Mouse (Mus musculus) heart, embryonic 13.5 days (tissue): ENCODE data around the gene Adck1. TPM values are rescaled to one million over a fixed set of nuclear protein-coding genes. Genes with fewer than 3 reads are reported as not detected.
"Not testable (repeated sequence)": the region's sequence is repeated elsewhere in the genome, so short reads cannot be mapped to it uniquely, and the experiment has no call there.

ENCODE experiments used
- ATAC-seq: fragments of 200-750 bp; cut with Nextera tagmentation; 2 replicates; pipeline ENCODE4 v1.8.0; 2017; ENCODE audit warnings: moderate TSS enrichment; ENCODE audit not compliant: insufficient number of reproducible peaks, low FRiP score, low TSS enrichment; ENCODE audit errors: extremely low read depth
- H3K27ac ChIP-seq: fragments of 300-500 bp; sonication (generic); replicated peaks from 2 replicates; pipeline ENCODE4 v1.5.1; 2015; ENCODE audit warnings: moderate library complexity, mild to moderate bottlenecking, inconsistent platforms
- H3K27me3 ChIP-seq: fragments of 300-500 bp; sonication (generic); replicated peaks from 2 replicates; pipeline ENCODE4 v1.6.1; 2015; ENCODE audit warnings: mild to moderate bottlenecking, inconsistent platforms
- H3K36me3 ChIP-seq: fragments of 300-500 bp; sonication (generic); 2 replicates; pipeline ENCODE4 v1.6.1; 2015; ENCODE audit warnings: mild to moderate bottlenecking, inconsistent platforms
- H3K4me1 ChIP-seq: fragments of 300-500 bp; sonication (generic); 2 replicates; pipeline ENCODE4 v1.6.1; 2015; ENCODE audit warnings: inconsistent platforms
- H3K4me2 ChIP-seq: fragments of 300-500 bp; sonication (generic); 2 replicates; pipeline ENCODE4 v1.6.1; 2015; ENCODE audit warnings: inconsistent platforms, mild to moderate bottlenecking, moderate library complexity
- H3K4me3 ChIP-seq: fragments of 300-500 bp; sonication (generic); 2 replicates; pipeline ENCODE4 v1.5.1; 2015; ENCODE audit warnings: moderate library complexity, mild to moderate bottlenecking, inconsistent platforms
- H3K9ac ChIP-seq: fragments of 300-500 bp; sonication (generic); 2 replicates; pipeline ENCODE4 v1.6.1; 2015; ENCODE audit warnings: inconsistent platforms, mild to moderate bottlenecking, moderate library complexity
- H3K9me3 ChIP-seq: fragments of 300-500 bp; sonication (generic); 2 replicates; pipeline ENCODE4 v1.6.1; 2016; ENCODE audit warnings: inconsistent platforms
- WGBS: fragments of 180-500 bp; shearing (Covaris S2); methylation state at CpG from one replicate; pipeline ENCODE4 v1.1.7; 2015; ENCODE audit warnings: mixed read lengths; 5-methylcytosine and 5-hydroxymethylcytosine counted together
- polyA plus RNA-seq: library from polyadenylated mRNA; unstranded; fragments of >200 nt; fragmentation: Nextera tagmentation; extraction: Ambion mirVana; gene quantifications from 2 replicates; pipeline ENCODE4 v1.2.1, GENCODE M21; 2015

Adck1 gene
- polyA plus RNA-seq, 1 experiment from 2014 or later, result 16.0 TPM

- Histone ChIP-seq H3K9me3 (no peaks in the 10 kb centered on the region), H3K36me3 (peaks cover 26% of the 10 kb centered on the region), H3K9ac (no peak overlapping the region), H3K4me2 (no peak overlapping the region), H3K4me3 (no peak overlapping the region), H3K4me1 (peaks cover 9% of the 10 kb centered on the region), H3K27me3 (no peaks in the 10 kb centered on the region), H3K27ac (no peak overlapping the region)
- ATAC-seq, result no peak
- 83% methylated on average over 12 of the region's 12 CpGs for WGBS
Measured at GRCm38 (mm10) chr12:88458936-88459335, 98.6 kb downstream of the Adck1 start.

GRCm38 (mm10) chr12:88459461-88459860 is 99.1 kb downstream of the Adck1 start:
- no peaks in the 10 kb centered on the region for H3K27me3 ChIP-seq
- no peak overlapping the region for H3K9ac ChIP-seq
- H3K36me3 ChIP-seq, result peaks cover 26% of the 10 kb centered on the region
- no peak for ATAC-seq
- H3K4me3 ChIP-seq, result no peak overlapping the region
- WGBS, result 65% methylated on average over 1 of the region's 1 CpGs
- peaks cover 7% of the 10 kb centered on the region for H3K4me1 ChIP-seq
- no peak overlapping the region for H3K4me2 ChIP-seq
- H3K9me3 ChIP-seq, result no peaks in the 10 kb centered on the region
- H3K27ac ChIP-seq, result no peak overlapping the region

GRCm38 (mm10) chr12:88461026-88461425 is 100.7 kb downstream of the Adck1 start:
- Histone ChIP-seq H3K9me3 (no peaks in the 10 kb centered on the region), H3K4me1 (no peaks in the 10 kb centered on the region), H3K27ac (no peak overlapping the region), H3K4me2 (no peak overlapping the region), H3K27me3 (no peaks in the 10 kb centered on the region), H3K36me3 (peaks cover 26% of the 10 kb centered on the region), H3K9ac (no peak overlapping the region), H3K4me3 (no peak overlapping the region)
- ATAC-seq, result no peak
- WGBS, result 82% methylated on average over 6 of the region's 6 CpGs

GRCm38 (mm10) chr12:88463588-88464290 is 103.4 kb downstream of the Adck1 start:
- 74% methylated on average over 10 of the region's 10 CpGs for WGBS
- Histone ChIP-seq H3K4me3 (no peak overlapping the region), H3K4me1 (0 out of 2 replicates have a peak, but pooled peaks cover 5% of the 10 kb centered on the region), H3K27ac (no peak overlapping the region), H3K4me2 (no peak overlapping the region), H3K9me3 (no peaks in the 10 kb centered on the region), H3K27me3 (no peaks in the 10 kb centered on the region), H3K9ac (no peak overlapping the region), H3K36me3 (peaks cover 17% of the 10 kb centered on the region)
- no peak for ATAC-seq

GRCm38 (mm10) chr12:88466801-88467200 is 106.4 kb downstream of the Adck1 start:
- no peak overlapping the region for H3K4me3 ChIP-seq
- H3K4me1 ChIP-seq, result 0 out of 2 replicates have a peak, but pooled peaks cover 5% of the 10 kb centered on the region
- H3K27ac ChIP-seq, result no peak overlapping the region
- H3K4me2 ChIP-seq, result no peak overlapping the region
- H3K9ac ChIP-seq, result no peak overlapping the region
- ATAC-seq, result no peak
- 82% methylated on average over 6 of the region's 6 CpGs for WGBS
- H3K9me3 ChIP-seq, result no peaks in the 10 kb centered on the region
- no peaks in the 10 kb centered on the region for H3K36me3 ChIP-seq
- no peaks in the 10 kb centered on the region for H3K27me3 ChIP-seq

- Histone ChIP-seq H3K27me3 (no peaks in the 10 kb centered on the region), H3K9me3 (no peaks in the 10 kb centered on the region)
- WGBS, result 50% methylated on average over 3 of the region's 3 CpGs
Measured at GRCm38 (mm10) chr12:88467257-88467656, 106.9 kb downstream of the Adck1 start.

GRCm38 (mm10) chr12:88467935-88468465 is 107.6 kb downstream of the Adck1 start:
- Histone ChIP-seq H3K9ac (no peak overlapping the region), H3K4me1 (0 out of 2 replicates have a peak, but pooled peaks cover 5% of the 10 kb centered on the region), H3K36me3 (no peaks in the 10 kb centered on the region), H3K4me2 (no peak overlapping the region), H3K27ac (no peak overlapping the region), H3K9me3 (no peaks in the 10 kb centered on the region), H3K27me3 (no peaks in the 10 kb centered on the region), H3K4me3 (no peak overlapping the region)
- no peak; the same call in 1 of the 2 replicates for ATAC-seq
- 66% methylated on average over 5 of the region's 5 CpGs for WGBS

More at GRCm38 (mm10) chr12:88467257-88467656, 106.9 kb downstream of the Adck1 start:
- Histone ChIP-seq H3K4me3 (no peak overlapping the region), H3K36me3 (no peaks in the 10 kb centered on the region), H3K4me1 (0 out of 2 replicates have a peak, but pooled peaks cover 5% of the 10 kb centered on the region), H3K9ac (no peak overlapping the region), H3K27ac (no peak overlapping the region), H3K4me2 (no peak overlapping the region)
- no peak for ATAC-seq

GRCm38 (mm10) chr12:88468691-88469090 is 108.3 kb downstream of the Adck1 start:
- Histone ChIP-seq H3K9ac (no peak overlapping the region), H3K4me3 (no peak overlapping the region), H3K27me3 (no peaks in the 10 kb centered on the region), H3K36me3 (no peaks in the 10 kb centered on the region), H3K27ac (no peak overlapping the region), H3K4me1 (0 out of 2 replicates have a peak, but pooled peaks cover 5% of the 10 kb centered on the region), H3K4me2 (no peak overlapping the region), H3K9me3 (no peaks in the 10 kb centered on the region)
- WGBS, result 52% methylated on average over 6 of the region's 6 CpGs
- no peak for ATAC-seq

GRCm38 (mm10) chr12:88471884-88472283 is 111.5 kb downstream of the Adck1 start:
- H3K4me1 ChIP-seq, H3K9ac ChIP-seq, H3K27ac ChIP-seq, H3K4me3 ChIP-seq, H3K36me3 ChIP-seq, H3K9me3 ChIP-seq, ATAC-seq, H3K27me3 ChIP-seq, H3K4me2 ChIP-seq: not testable (repeated sequence)
- 54% methylated on average over 10 of the region's 10 CpGs for WGBS

- Histone ChIP-seq H3K4me1 (no peaks in the 10 kb centered on the region), H3K27ac (no peak overlapping the region), H3K9ac (no peak overlapping the region), H3K27me3 (no peaks in the 10 kb centered on the region), H3K9me3 (no peaks in the 10 kb centered on the region), H3K4me2 (no peak overlapping the region), H3K4me3 (no peak overlapping the region), H3K36me3 (no peaks in the 10 kb centered on the region)
- ATAC-seq, result no peak
- WGBS, result 69% methylated on average over 3 of the region's 3 CpGs
Measured at GRCm38 (mm10) chr12:88472832-88473231, 112.5 kb downstream of the Adck1 start.

GRCm38 (mm10) chr12:88473796-88474195 is 113.4 kb downstream of the Adck1 start:
- Histone ChIP-seq H3K4me2 (no peak overlapping the region), H3K27ac (no peak overlapping the region), H3K4me1 (no peaks in the 10 kb centered on the region), H3K36me3 (no peaks in the 10 kb centered on the region), H3K9ac (no peak overlapping the region), H3K4me3 (no peak overlapping the region), H3K9me3 (no peaks in the 10 kb centered on the region), H3K27me3 (no peaks in the 10 kb centered on the region)
- ATAC-seq, result no peak
- WGBS, result 84% methylated on average over 6 of the region's 6 CpGs

- H3K27me3 ChIP-seq, result no peaks in the 10 kb centered on the region
- H3K27ac ChIP-seq, result no peak overlapping the region
- H3K9me3 ChIP-seq, result no peaks in the 10 kb centered on the region
- no peak overlapping the region for H3K4me2 ChIP-seq
- H3K9ac ChIP-seq, result no peak overlapping the region
- H3K4me1 ChIP-seq, result no peaks in the 10 kb centered on the region
- no peak overlapping the region for H3K4me3 ChIP-seq
- ATAC-seq, result no peak
- H3K36me3 ChIP-seq, result no peaks in the 10 kb centered on the region
- WGBS, result 65% methylated on average over 3 of the region's 3 CpGs
Measured at GRCm38 (mm10) chr12:88475833-88476232, 115.5 kb downstream of the Adck1 start.
